Mouse (Mus musculus) lung, postnatal 25 days (tissue): ENCODE results near the gene BC048507.
"Not testable (repeated sequence)": the region's sequence is repeated elsewhere in the genome, so short reads cannot be mapped to it uniquely, and the experiment has no call there.

Experiments
- DNase-seq: peaks from one replicate; pipeline ENCODE4 v3.0.0; 2022; ENCODE audit warnings: low spot score

BC048507 gene

GRCm38 (mm10) chr13:67863026-67863425 lies at the start of gene BC048507:
Gene BC048507 (plus strand): TSS chr13:67863326.
- DNase-seq, result no peak

GRCm38 (mm10) chr13:67813710-67814660 lies 49.1 kb upstream of the BC048507 start, which contains the start of gene Zfp273:
Gene Zfp273 (plus strand): TSS chr13:67813740.
- peak; percentile 89 for DNase-seq

GRCm38 (mm10) chr13:67818636-67819035 lies 44.5 kb upstream of the BC048507 start:
- DNase-seq, result no peak

GRCm38 (mm10) chr13:67830911-67831336 lies 32.2 kb upstream of the BC048507 start, which contains the start of gene Gm10037:
Gene Gm10037 (plus strand): TSS chr13:67831106.
- DNase-seq, result peak; percentile 64

GRCm38 (mm10) chr13:67833137-67833536 lies 30.0 kb upstream of the BC048507 start:
- not testable (repeated sequence) for DNase-seq

GRCm38 (mm10) chr13:67843775-67844118 lies 19.4 kb upstream of the BC048507 start:
- no peak for DNase-seq

- peak; percentile 63 for DNase-seq
These were observed 18.8 kb upstream of the BC048507 start for GRCm38 (mm10) chr13:67844119-67844852.

- DNase-seq, result no peak
These were observed 18.3 kb upstream of the BC048507 start for GRCm38 (mm10) chr13:67844853-67845194.

- no peak for DNase-seq
These were observed 12.8 kb upstream of the BC048507 start for GRCm38 (mm10) chr13:67850361-67850760.

GRCm38 (mm10) chr13:67853130-67853529 lies 10.0 kb upstream of the BC048507 start:
- no peak for DNase-seq

GRCm38 (mm10) chr13:67853983-67854382 lies 9.1 kb upstream of the BC048507 start:
- DNase-seq, result no peak

GRCm38 (mm10) chr13:67857317-67857716 lies 5.8 kb upstream of the BC048507 start:
- DNase-seq, result no peak

- DNase-seq, result no peak
These were observed 618 bp upstream of the BC048507 start for GRCm38 (mm10) chr13:67862508-67862907.

GRCm38 (mm10) chr13:67864764-67865350 lies 1.7 kb downstream of the BC048507 start:
- no peak for DNase-seq

- no peak for DNase-seq
These were observed 4.8 kb downstream of the BC048507 start for GRCm38 (mm10) chr13:67867899-67868298.

GRCm38 (mm10) chr13:67876049-67876698 lies 13.0 kb downstream of the BC048507 start:
- not testable (repeated sequence) for DNase-seq

- no peak for DNase-seq
These were observed 13.7 kb downstream of the BC048507 start for GRCm38 (mm10) chr13:67876699-67877254.

GRCm38 (mm10) chr13:67883966-67884365 lies 20.8 kb downstream of the BC048507 start:
- no peak for DNase-seq

GRCm38 (mm10) chr13:67909759-67910158 lies 46.6 kb downstream of the BC048507 start:
- DNase-seq, result no peak
